Mouse (Mus musculus) neutrophil, adult 5-6 weeks (primary cell): Measurements from ENCODE around the gene Acp2. TPM values are rescaled to one million over a fixed set of nuclear protein-coding genes. Genes with fewer than 3 reads are reported as not detected.

ENCODE experiments used
- ATAC-seq: fragments of 151-379, 151-347 bp; 2 replicates; pipeline ENCODE4 v1.8.0; 2017; ENCODE audit warnings: mild to moderate bottlenecking, moderate TSS enrichment; ENCODE audit not compliant: insufficient number of reproducible peaks, poor library complexity, low FRiP score, severe bottlenecking; ENCODE audit errors: extremely low read depth
- total RNA-seq: library from RNA; stranded (forward); fragments of 200-1000 nt; gene quantifications from 2 replicates; pipeline ENCODE4 v1.2.3, GENCODE M21; 2017

The Acp2 gene
- total RNA-seq, 1 experiment from 2014 or later = 8.1 TPM

DNA sequence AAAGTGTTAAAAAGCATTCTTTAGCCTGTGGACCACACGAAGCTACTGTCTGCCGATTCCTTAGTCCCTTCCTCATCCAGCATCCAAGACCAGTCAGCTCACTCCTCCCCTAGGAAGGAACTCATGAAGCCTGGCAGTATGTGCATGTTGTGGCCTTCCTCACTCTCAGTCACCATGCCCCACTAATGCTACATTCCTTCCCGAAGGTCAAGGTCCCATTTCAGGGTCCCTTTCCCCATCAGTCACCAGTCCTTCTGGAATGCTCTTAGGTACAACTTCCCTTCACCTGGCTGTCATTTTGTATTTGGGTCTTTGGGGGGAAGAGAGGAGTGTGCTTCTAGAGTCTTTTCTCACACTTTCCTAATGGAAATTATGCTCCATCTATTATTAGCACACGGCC, 49.3 kb downstream of the Acp2 start:
- no peak for ATAC-seq

DNA sequence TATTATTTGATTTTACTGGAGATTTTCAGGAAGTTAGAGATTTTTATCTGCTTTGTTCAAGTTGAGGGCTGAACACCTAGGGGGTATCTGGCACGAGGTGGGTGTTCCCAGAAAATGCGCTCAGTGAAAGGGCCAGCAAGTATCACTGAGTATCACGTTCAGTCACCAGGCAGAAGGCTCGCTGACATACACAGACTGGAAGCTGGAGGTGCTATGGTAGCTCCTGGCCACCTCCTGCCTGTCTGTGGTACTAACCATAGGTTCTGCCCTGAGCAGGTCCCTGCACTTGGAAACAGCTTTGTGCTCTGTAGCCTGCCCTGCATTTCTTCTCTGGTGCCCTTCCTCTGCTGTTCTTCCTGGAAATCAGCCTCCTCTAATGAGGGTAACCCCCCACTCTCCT, 49.8 kb downstream of the Acp2 start:
- no peak for ATAC-seq

DNA sequence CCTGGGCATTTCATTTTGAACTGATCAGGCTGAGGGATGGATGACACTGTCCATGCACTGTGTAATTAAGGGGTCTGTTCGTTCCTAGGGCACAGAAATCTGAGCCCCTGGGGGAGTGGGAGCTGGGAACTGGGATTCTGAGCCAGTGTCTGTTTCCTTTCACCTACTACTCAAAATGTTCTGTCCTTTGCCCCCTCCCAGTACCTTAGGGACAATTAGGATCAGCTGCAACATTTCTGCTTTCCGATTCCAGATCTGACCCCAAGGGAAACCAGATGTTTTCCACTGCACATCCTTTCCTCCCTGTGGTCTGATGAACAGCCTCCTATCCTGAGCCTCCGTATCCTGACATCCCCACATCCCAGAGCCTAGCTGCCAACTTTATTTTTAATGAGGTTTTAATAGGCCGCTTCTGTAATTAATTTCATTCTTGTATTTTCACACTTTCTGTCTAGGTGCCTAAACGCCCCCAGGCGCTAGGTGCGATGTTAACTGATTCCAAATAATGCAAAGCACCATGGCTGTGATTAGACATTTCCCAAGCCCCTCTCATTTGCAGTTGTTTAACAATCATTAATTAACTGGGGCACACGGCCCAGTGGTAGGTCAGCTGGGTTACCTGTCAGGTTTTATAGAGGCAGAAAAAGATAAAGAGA, 52.2 kb downstream of the Acp2 start:
- no peak for ATAC-seq

DNA sequence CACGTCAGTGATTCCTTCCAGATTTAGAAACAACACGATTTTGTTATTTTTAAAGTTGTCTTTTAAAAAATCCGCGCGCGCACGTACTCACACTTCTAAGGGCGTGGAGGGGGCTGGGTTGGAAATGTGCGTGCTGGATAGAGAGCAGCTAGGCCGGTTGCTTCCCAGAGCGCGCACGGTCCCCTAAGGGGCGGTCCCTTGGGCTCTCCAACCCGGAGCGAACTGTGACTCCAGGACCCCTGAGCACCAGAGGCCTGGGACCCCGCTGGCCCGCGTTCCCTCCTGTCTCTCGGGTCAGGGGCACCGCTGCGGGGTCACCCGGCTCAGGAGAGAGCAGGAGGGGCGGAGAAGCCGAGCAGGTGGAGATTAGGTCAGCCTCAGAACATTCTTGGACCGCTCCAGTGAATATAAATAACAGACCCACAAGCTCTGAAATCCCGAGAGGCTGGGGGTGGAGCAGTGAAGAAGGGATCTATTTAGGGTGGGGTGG, 53.0 kb downstream of the Acp2 start, which contains the start of gene Pacsin3:
Gene Pacsin3 (plus strand): TSS at position 294 of the 490 bp plus-strand sequence.
- no peak for ATAC-seq

DNA sequence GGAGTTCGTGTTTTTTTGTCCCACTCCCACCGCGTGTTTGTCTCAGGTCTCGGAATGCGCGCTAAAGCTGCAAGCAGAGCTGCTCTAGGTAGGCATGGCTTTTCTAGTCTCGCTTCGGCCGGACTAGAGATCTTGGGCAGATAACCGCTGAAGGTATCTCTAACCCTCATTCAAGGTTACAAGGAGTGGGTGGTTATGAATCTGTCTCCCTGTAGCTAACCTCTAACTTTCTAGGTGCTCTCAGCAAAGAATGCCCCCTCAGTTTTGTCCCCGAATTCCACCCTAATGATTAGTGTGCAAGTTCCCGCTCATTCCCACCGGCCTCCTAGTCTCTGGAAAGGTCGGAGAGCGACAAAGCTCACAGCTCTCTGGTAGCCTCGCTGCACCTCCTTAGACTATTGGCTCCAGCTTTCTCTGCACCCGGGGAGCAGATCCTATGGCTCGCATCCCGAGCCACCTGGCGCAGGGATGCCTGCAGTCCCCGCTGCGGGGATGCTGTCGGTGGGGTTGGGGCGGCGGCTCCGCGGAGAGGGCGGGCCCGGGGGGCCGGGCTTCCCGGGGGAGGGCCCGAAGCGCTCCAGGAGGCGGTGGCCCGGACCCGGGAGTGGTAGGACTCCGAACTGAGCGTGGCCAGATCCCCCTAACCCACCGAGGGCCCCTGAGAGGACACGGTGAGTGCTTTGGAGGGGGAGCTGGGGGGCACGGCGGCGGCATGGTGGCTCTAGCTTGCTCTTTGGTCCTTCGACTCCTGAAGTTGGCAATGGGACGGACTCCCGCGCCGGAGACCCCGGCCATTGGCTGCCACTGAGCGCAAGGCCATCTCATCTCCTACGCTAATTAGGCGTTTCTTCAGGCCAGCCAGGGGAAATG, 53.8 kb downstream of the Acp2 start:
- peak; percentile 1; the same call in 1 of the 2 replicates for ATAC-seq

DNA sequence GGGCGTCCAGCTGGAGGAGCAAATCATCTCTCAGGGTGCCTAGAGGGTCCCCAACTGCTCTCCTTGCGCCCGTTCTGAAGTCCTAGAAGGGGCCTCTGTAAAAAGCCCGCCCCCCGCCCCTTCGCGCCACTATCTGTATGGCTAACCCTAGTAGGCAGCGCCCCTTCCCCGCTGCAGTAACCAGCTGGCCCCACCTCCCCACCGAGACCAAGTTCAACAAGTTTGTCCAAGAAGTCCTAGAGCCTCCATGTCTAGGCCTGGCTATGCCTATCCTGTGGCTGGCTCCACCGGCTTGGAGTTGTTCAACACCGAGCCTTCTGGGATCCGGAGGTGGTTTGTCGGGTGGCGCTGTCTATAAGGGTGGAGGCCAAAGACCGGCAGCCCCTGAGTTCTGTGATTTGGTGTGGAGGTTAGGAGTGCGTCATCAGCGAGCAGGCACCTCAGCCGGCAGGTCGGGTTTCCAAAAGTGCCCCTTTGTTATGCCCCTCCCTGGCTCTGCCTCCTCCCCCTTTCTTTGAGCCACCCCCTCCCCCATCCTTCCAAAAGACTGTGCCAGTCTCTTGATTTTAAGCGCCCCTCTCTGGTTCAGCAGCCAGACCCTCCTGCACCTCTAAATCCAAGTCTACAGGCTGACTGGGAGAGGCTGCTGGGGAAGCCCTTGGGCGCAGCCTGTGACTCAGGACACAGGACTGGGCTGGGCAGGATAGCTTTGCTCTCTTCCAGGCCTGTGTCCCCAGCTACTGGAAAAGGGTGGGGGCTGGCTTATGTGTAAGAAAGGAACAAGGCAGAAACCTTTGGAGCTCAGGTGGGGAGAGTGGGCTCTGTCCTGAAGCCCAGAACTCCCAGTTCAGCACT, 54.7 kb downstream of the Acp2 start:
- no peak for ATAC-seq

DNA sequence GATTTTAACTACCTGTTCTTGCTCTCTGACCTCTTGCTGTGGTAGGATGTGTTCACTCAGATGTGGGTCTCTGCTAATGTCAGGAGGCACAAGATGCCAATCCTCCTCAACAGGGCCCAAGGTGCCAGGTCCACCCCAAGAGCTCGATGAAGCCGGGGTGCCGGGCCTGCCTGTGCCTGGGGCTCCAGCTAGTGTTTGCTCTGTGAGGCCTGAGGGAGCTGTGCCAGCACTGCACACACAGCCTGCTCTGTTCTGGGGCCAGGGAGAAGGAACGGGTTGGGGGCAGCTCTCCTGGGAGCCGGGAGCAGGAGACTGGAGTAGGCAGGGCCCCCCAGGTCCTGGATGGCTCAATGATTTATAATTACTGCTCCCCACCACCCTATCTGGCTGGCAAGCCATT, 55.4 kb downstream of the Acp2 start:
- no peak for ATAC-seq

DNA sequence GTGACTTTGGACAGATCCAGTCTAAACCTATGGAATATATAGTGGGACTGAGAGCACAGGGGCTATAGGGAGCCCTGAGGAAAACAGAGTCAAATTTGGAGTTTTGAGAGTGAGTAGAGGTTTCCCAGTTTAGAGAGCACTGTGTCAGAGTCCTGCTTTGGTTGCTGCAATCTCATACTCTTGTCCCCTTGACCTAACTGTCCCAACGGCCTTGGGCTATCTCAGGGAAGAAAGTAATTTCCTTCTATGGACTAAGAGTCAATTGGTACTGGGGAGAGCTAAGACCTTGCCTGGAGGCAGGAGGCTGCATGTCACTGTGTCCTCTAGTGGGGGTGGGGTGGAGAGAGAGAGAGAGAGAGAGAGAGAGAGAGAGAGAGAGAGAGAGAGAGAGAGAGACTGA, 56.1 kb downstream of the Acp2 start:
- no peak for ATAC-seq

DNA sequence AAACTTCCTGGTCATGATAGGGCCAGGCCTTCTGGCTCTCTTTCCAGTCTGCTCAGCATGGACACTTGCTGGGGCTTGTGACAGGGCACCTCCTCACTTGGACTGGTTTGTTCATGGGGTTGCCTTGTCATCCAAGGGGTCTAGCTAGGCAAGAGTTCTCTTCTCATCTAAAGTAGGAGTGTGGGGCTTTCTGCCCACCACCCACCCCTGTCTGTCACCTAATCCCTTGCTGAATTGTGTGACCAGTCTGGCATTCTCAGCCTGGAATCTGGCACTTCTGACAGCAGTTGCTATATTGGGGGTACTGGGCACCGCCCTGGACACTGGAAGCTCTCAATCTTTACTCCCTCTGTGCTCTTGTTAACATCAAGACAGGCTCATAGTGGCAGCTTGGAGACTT, 56.8 kb downstream of the Acp2 start:
- ATAC-seq = no peak

Other genes with a start within 250 kb of the Acp2 start
- 0.47 TPM in 1 of 2 replicates, not detected in the other for gene Rapsn, start 167.3 kb upstream of the Acp2 start, total RNA-seq
- 132 and 144 TPM in 2 replicates for gene Psmc3, start 148.9 kb upstream of the Acp2 start, total RNA-seq
- gene Slc39a13, start 132.5 kb upstream of the Acp2 start, total RNA-seq = 17.0 and 20.4 TPM in 2 replicates
- 388 and 389 TPM in 2 replicates for gene Spi1, start 120.5 kb upstream of the Acp2 start, total RNA-seq
- gene Mybpc3, start 84.7 kb upstream of the Acp2 start, total RNA-seq = 1.3 and 2.1 TPM in 2 replicates
- 126 and 151 TPM in 2 replicates for gene Madd, start 19.0 kb upstream of the Acp2 start, total RNA-seq
- 0.58 and 0.74 TPM in 2 replicates for gene Nr1h3, start 51 bp upstream of the Acp2 start, total RNA-seq
- 42.1 and 44.1 TPM in 2 replicates for gene Ddb2, start 34.1 kb downstream of the Acp2 start, total RNA-seq
- gene Pacsin3, start 53.1 kb downstream of the Acp2 start, total RNA-seq = not detected in 2 replicates
- 46.5 and 48.3 TPM in 2 replicates for gene Arfgap2, start 62.1 kb downstream of the Acp2 start, total RNA-seq
- 1.7 and 2.9 TPM in 2 replicates for gene 1110051M20Rik, start 241.8 kb downstream of the Acp2 start, total RNA-seq